Mouse (Mus musculus): ENCODE results near the gene Surf2. TPM values are rescaled to one million over a fixed set of nuclear protein-coding genes. Genes with fewer than 3 reads are reported as not detected.
"Not testable (repeated sequence)": the region's sequence is repeated elsewhere in the genome, so short reads cannot be mapped to it uniquely, and the experiment has no call there.

The Surf2 gene
- 36.2 and 38.1 TPM in 2 replicates for polyA plus RNA-seq (2015; fragmentation: Nextera tagmentation; extraction: Ambion mirVana)

- Histone ChIP-seq H3K27ac (ENCODE audit: low read length) (peak within 1 kb of the TSS; percentile 78), H3K27me3 (ENCODE audit: control insufficient read depth, insufficient read depth, low read length) (no peaks in the 10 kb centered on the region), H3K36me3 (ENCODE audit: control insufficient read depth, insufficient read depth) (peaks cover 50% of the 10 kb centered on the region), H3K4me2 (ENCODE audit: low read depth, low read length) (peak within 1 kb of the TSS; percentile 98), H3K4me1 (ENCODE audit: control insufficient read depth, insufficient read depth, low read length) (peaks cover 28% of the 10 kb centered on the region), H3K4me3 (ENCODE audit: low read length) (peak within 1 kb of the TSS; percentile 78), H3K9ac (ENCODE audit: low read length) (peak within 1 kb of the TSS; percentile 76), H3K9me3 (replicated peaks; ENCODE audit: control insufficient read depth, low read length) (no peaks in the 10 kb centered on the region)
- WGBS, result 2% methylated on average over 47 of the region's 47 CpGs
- peak; percentile 73 for ATAC-seq (replicated peaks; ENCODE audit: extremely low read depth, insufficient read depth, low FRiP score)
Measured at GRCm38 (mm10) chr2:26915927-26916728, at the start of gene Surf2, which contains the start of gene Surf1. Gene Surf2, plus strand, starts transcription at chr2:26916367. Gene Surf1, minus strand, starts transcription at chr2:26916530.

- no peaks in the 10 kb centered on the region for H3K36me3 ChIP-seq (ENCODE audit: control insufficient read depth, insufficient read depth)
- no peak for ATAC-seq (replicated peaks; ENCODE audit: extremely low read depth, insufficient read depth, low FRiP score)
- no peaks in the 10 kb centered on the region for H3K27me3 ChIP-seq (ENCODE audit: control insufficient read depth, insufficient read depth, low read length)
- H3K27ac ChIP-seq (ENCODE audit: low read length), result no peak overlapping the region
- H3K9me3 ChIP-seq (replicated peaks; ENCODE audit: control insufficient read depth, low read length), result no peaks in the 10 kb centered on the region
- 56% methylated on average over 6 of the region's 6 CpGs for WGBS
- no peak overlapping the region for H3K4me2 ChIP-seq (ENCODE audit: low read depth, low read length)
- no peak overlapping the region for H3K9ac ChIP-seq (ENCODE audit: low read length)
- H3K4me3 ChIP-seq (ENCODE audit: low read length), result no peak overlapping the region
- no peaks in the 10 kb centered on the region for H3K4me1 ChIP-seq (ENCODE audit: control insufficient read depth, insufficient read depth, low read length)
Measured at GRCm38 (mm10) chr2:26870666-26871065, 45.5 kb upstream of the Surf2 start.

DNA sequence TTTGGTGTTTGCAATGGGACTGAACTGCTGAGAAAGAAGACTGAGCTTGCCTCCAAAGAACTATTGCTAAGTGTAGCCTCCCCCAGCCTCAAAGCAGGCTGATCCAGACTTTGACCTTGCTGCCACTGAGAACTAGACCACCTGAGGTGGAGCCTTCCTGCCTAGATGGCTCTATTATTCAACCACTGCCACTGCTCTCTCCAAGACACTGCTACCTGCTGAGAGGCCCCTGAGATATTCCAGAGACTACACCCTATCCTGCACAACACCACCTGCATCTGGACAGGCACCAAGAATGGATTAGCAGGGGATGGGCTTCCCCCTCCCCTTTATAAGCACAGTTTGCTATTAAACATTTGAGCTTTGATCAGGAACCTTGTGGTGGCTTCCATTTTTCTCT is 37.6 kb upstream of the Surf2 start:
- H3K27me3 ChIP-seq (ENCODE audit: control insufficient read depth, insufficient read depth, low read length), result no peaks in the 10 kb centered on the region
- no peaks in the 10 kb centered on the region for H3K4me1 ChIP-seq (ENCODE audit: control insufficient read depth, insufficient read depth, low read length)
- H3K27ac ChIP-seq (ENCODE audit: low read length), result no peak overlapping the region
- no peak overlapping the region for H3K4me3 ChIP-seq (ENCODE audit: low read length)
- no peak overlapping the region for H3K4me2 ChIP-seq (ENCODE audit: low read depth, low read length)
- H3K9me3 ChIP-seq (replicated peaks; ENCODE audit: control insufficient read depth, low read length), result peaks cover 2% of the 10 kb centered on the region; the same call in 1 of the 2 replicates
- no peaks in the 10 kb centered on the region for H3K36me3 ChIP-seq (ENCODE audit: control insufficient read depth, insufficient read depth)
- ATAC-seq (replicated peaks; ENCODE audit: extremely low read depth, insufficient read depth, low FRiP score), result no peak
- no peak overlapping the region for H3K9ac ChIP-seq (ENCODE audit: low read length)

- H3K4me2 ChIP-seq (ENCODE audit: low read depth, low read length); ATAC-seq (replicated peaks; ENCODE audit: extremely low read depth, insufficient read depth, low FRiP score); H3K4me3 ChIP-seq (ENCODE audit: low read length); H3K27me3 ChIP-seq (ENCODE audit: control insufficient read depth, insufficient read depth, low read length); H3K27ac ChIP-seq (ENCODE audit: low read length); H3K9ac ChIP-seq (ENCODE audit: low read length); H3K9me3 ChIP-seq (replicated peaks; ENCODE audit: control insufficient read depth, low read length); H3K4me1 ChIP-seq (ENCODE audit: control insufficient read depth, insufficient read depth, low read length): not testable (repeated sequence)
- WGBS, result 76% methylated on average over 2 of the region's 2 CpGs
- peaks cover 13% of the 10 kb centered on the region for H3K36me3 ChIP-seq (ENCODE audit: control insufficient read depth, insufficient read depth)
Measured at GRCm38 (mm10) chr2:26885541-26885940, 30.6 kb upstream of the Surf2 start.

GRCm38 (mm10) chr2:26886170-26886569 is 30.0 kb upstream of the Surf2 start:
- H3K36me3 ChIP-seq (ENCODE audit: control insufficient read depth, insufficient read depth), result peaks cover 15% of the 10 kb centered on the region
- H3K4me1 ChIP-seq (ENCODE audit: control insufficient read depth, insufficient read depth, low read length); H3K9me3 ChIP-seq (replicated peaks; ENCODE audit: control insufficient read depth, low read length); H3K4me3 ChIP-seq (ENCODE audit: low read length); H3K27me3 ChIP-seq (ENCODE audit: control insufficient read depth, insufficient read depth, low read length); H3K27ac ChIP-seq (ENCODE audit: low read length); H3K9ac ChIP-seq (ENCODE audit: low read length); H3K4me2 ChIP-seq (ENCODE audit: low read depth, low read length); ATAC-seq (replicated peaks; ENCODE audit: extremely low read depth, insufficient read depth, low FRiP score): not testable (repeated sequence)
- 85% methylated on average over 4 of the region's 4 CpGs for WGBS

- Histone ChIP-seq H3K36me3 (ENCODE audit: control insufficient read depth, insufficient read depth) (peaks cover 57% of the 10 kb centered on the region), H3K4me1 (ENCODE audit: control insufficient read depth, insufficient read depth, low read length) (no peaks in the 10 kb centered on the region), H3K4me2 (ENCODE audit: low read depth, low read length) (no peak overlapping the region), H3K9me3 (replicated peaks; ENCODE audit: control insufficient read depth, low read length) (no peaks in the 10 kb centered on the region), H3K27ac (ENCODE audit: low read length) (no peak overlapping the region), H3K4me3 (ENCODE audit: low read length) (no peak overlapping the region), H3K9ac (ENCODE audit: low read length) (no peak overlapping the region), H3K27me3 (ENCODE audit: control insufficient read depth, insufficient read depth, low read length) (no peaks in the 10 kb centered on the region)
- ATAC-seq (replicated peaks; ENCODE audit: extremely low read depth, insufficient read depth, low FRiP score), result no peak
- WGBS, result 87% methylated on average over 4 of the region's 4 CpGs
Measured at GRCm38 (mm10) chr2:26895898-26896297, 20.3 kb upstream of the Surf2 start.

- no peak for ATAC-seq (replicated peaks; ENCODE audit: extremely low read depth, insufficient read depth, low FRiP score)
- Histone ChIP-seq H3K4me3 (ENCODE audit: low read length) (no peak overlapping the region), H3K9ac (ENCODE audit: low read length) (no peak overlapping the region), H3K27ac (ENCODE audit: low read length) (no peak overlapping the region), H3K27me3 (ENCODE audit: control insufficient read depth, insufficient read depth, low read length) (no peaks in the 10 kb centered on the region), H3K36me3 (ENCODE audit: control insufficient read depth, insufficient read depth) (peaks cover 30% of the 10 kb centered on the region), H3K4me2 (ENCODE audit: low read depth, low read length) (no peak overlapping the region), H3K4me1 (ENCODE audit: control insufficient read depth, insufficient read depth, low read length) (peaks cover 11% of the 10 kb centered on the region), H3K9me3 (replicated peaks; ENCODE audit: control insufficient read depth, low read length) (no peaks in the 10 kb centered on the region)
- WGBS, result 45% methylated on average over 1 of the region's 1 CpGs
Measured at GRCm38 (mm10) chr2:26900731-26901130, 15.4 kb upstream of the Surf2 start.

GRCm38 (mm10) chr2:26901834-26902400 is 14.2 kb upstream of the Surf2 start:
- no peak for ATAC-seq (replicated peaks; ENCODE audit: extremely low read depth, insufficient read depth, low FRiP score)
- Histone ChIP-seq H3K4me1 (ENCODE audit: control insufficient read depth, insufficient read depth, low read length) (peaks cover 11% of the 10 kb centered on the region), H3K27ac (ENCODE audit: low read length) (peak overlapping the region; percentile 65; the same call in 1 of the 2 replicates), H3K27me3 (ENCODE audit: control insufficient read depth, insufficient read depth, low read length) (no peaks in the 10 kb centered on the region), H3K9ac (ENCODE audit: low read length) (peak overlapping the region; percentile 74), H3K4me2 (ENCODE audit: low read depth, low read length) (peak overlapping the region; percentile 73), H3K4me3 (ENCODE audit: low read length) (peak overlapping the region; percentile 61), H3K36me3 (ENCODE audit: control insufficient read depth, insufficient read depth) (peaks cover 29% of the 10 kb centered on the region), H3K9me3 (replicated peaks; ENCODE audit: control insufficient read depth, low read length) (no peaks in the 10 kb centered on the region)
- 9% methylated on average over 7 of the region's 7 CpGs for WGBS
